Mouse (Mus musculus): ENCODE data around the gene S100a2. TPM values are rescaled to one million over a fixed set of nuclear protein-coding genes. Genes with fewer than 3 reads are reported as not detected.

The S100a2 gene
- polyA plus RNA-seq, 1 experiment from 2014 or later = not detected

GRCm38 (mm10) chr3:90600036-90600435, 10.0 kb downstream of the S100a2 start:
- peaks cover 22% of the 10 kb centered on the region for H3K4me1 ChIP-seq
- no peak for DNase-seq (ENCODE audit: extremely low spot score, low spot score)
- WGBS = 88% methylated on average over 6 of the region's 6 CpGs
- H3K27me3 ChIP-seq (ENCODE audit: poor library complexity, severe bottlenecking) = no peaks in the 10 kb centered on the region
- H3K36me3 ChIP-seq (replicated peaks) = no peaks in the 10 kb centered on the region
- no peak overlapping the region for H3K4me3 ChIP-seq
- H3K9me3 ChIP-seq = no peaks in the 10 kb centered on the region
- H3K27ac ChIP-seq = no peak overlapping the region

- Histone ChIP-seq H3K9me3 (no peaks in the 10 kb centered on the region), H3K36me3 (replicated peaks) (no peaks in the 10 kb centered on the region), H3K4me3 (no peak overlapping the region), H3K27ac (no peak overlapping the region), H3K4me1 (peaks cover 25% of the 10 kb centered on the region), H3K27me3 (ENCODE audit: poor library complexity, severe bottlenecking) (no peaks in the 10 kb centered on the region)
- 83% methylated on average over 8 of the region's 8 CpGs for WGBS
- no peak for DNase-seq (ENCODE audit: extremely low spot score, low spot score)
These were observed 10.6 kb downstream of the S100a2 start for GRCm38 (mm10) chr3:90600458-90601195.

- Histone ChIP-seq H3K4me1 (peaks cover 31% of the 10 kb centered on the region), H3K4me3 (no peak within 1 kb of the TSS), H3K9me3 (no peaks in the 10 kb centered on the region), H3K27me3 (ENCODE audit: poor library complexity, severe bottlenecking) (no peaks in the 10 kb centered on the region), H3K36me3 (replicated peaks) (no peaks in the 10 kb centered on the region), H3K27ac (no peak within 1 kb of the TSS)
- 85% methylated on average over 11 of the region's 11 CpGs for WGBS
- no peak for DNase-seq (ENCODE audit: extremely low spot score, low spot score)
These were observed 11.6 kb downstream of the S100a2 start, which contains the start of gene Gm42674 for GRCm38 (mm10) chr3:90601486-90602110. Gm42674 (plus strand) TSS chr3:90601904.

GRCm38 (mm10) chr3:90603623-90604022, 13.6 kb downstream of the S100a2 start, which contains the start of gene S100a4:
S100a4 (plus strand) TSS chr3:90603771.
- Histone ChIP-seq H3K4me3 (no peak within 1 kb of the TSS), H3K4me1 (peaks cover 24% of the 10 kb centered on the region), H3K27me3 (ENCODE audit: poor library complexity, severe bottlenecking) (no peaks in the 10 kb centered on the region), H3K9me3 (no peaks in the 10 kb centered on the region), H3K36me3 (replicated peaks) (no peaks in the 10 kb centered on the region), H3K27ac (peak within 1 kb of the TSS; percentile 62)
- no peak for DNase-seq (ENCODE audit: extremely low spot score, low spot score)
- 61% methylated on average over 3 of the region's 3 CpGs for WGBS

GRCm38 (mm10) chr3:90604416-90604815, 14.4 kb downstream of the S100a2 start:
- no peak for DNase-seq (ENCODE audit: extremely low spot score, low spot score)
- Histone ChIP-seq H3K27ac (peak overlapping the region; percentile 62), H3K27me3 (ENCODE audit: poor library complexity, severe bottlenecking) (no peaks in the 10 kb centered on the region), H3K4me3 (no peak overlapping the region), H3K9me3 (no peaks in the 10 kb centered on the region), H3K4me1 (peaks cover 24% of the 10 kb centered on the region), H3K36me3 (replicated peaks) (no peaks in the 10 kb centered on the region)
- 83% methylated on average over 4 of the region's 4 CpGs for WGBS

GRCm38 (mm10) chr3:90605049-90605448, 15.0 kb downstream of the S100a2 start:
- H3K9me3 ChIP-seq = no peaks in the 10 kb centered on the region
- no peak for DNase-seq (ENCODE audit: extremely low spot score, low spot score)
- H3K36me3 ChIP-seq (replicated peaks) = no peaks in the 10 kb centered on the region
- peaks cover 24% of the 10 kb centered on the region for H3K4me1 ChIP-seq
- 87% methylated on average over 3 of the region's 3 CpGs for WGBS
- H3K27me3 ChIP-seq (ENCODE audit: poor library complexity, severe bottlenecking) = no peaks in the 10 kb centered on the region
- H3K27ac ChIP-seq = peak overlapping the region; percentile 62; the same call in 1 of the 2 replicates
- H3K4me3 ChIP-seq = no peak overlapping the region

GRCm38 (mm10) chr3:90605736-90606135, 15.7 kb downstream of the S100a2 start:
- peak overlapping the region; percentile 56 for H3K27ac ChIP-seq

GRCm38 (mm10) chr3:90606185-90606584, 16.1 kb downstream of the S100a2 start:
- 91% methylated on average over 6 of the region's 6 CpGs for WGBS
- Histone ChIP-seq H3K4me3 (no peak overlapping the region), H3K9me3 (no peaks in the 10 kb centered on the region), H3K27me3 (ENCODE audit: poor library complexity, severe bottlenecking) (no peaks in the 10 kb centered on the region), H3K36me3 (replicated peaks) (no peaks in the 10 kb centered on the region), H3K27ac (peak overlapping the region; percentile 56), H3K4me1 (peaks cover 24% of the 10 kb centered on the region)
- DNase-seq (ENCODE audit: extremely low spot score, low spot score) = peak; percentile 49

More at GRCm38 (mm10) chr3:90605736-90606135, 15.7 kb downstream of the S100a2 start:
- no peaks in the 10 kb centered on the region for H3K9me3 ChIP-seq
- peaks cover 24% of the 10 kb centered on the region for H3K4me1 ChIP-seq
- H3K27me3 ChIP-seq (ENCODE audit: poor library complexity, severe bottlenecking) = no peaks in the 10 kb centered on the region
- no peaks in the 10 kb centered on the region for H3K36me3 ChIP-seq (replicated peaks)
- no peak overlapping the region for H3K4me3 ChIP-seq
- DNase-seq (ENCODE audit: extremely low spot score, low spot score) = no peak
- 69% methylated on average over 2 of the region's 2 CpGs for WGBS

GRCm38 (mm10) chr3:90607361-90607760, 17.3 kb downstream of the S100a2 start:
- WGBS = 82% methylated on average over 3 of the region's 3 CpGs

GRCm38 (mm10) chr3:90608223-90608622, 18.2 kb downstream of the S100a2 start, which contains the start of gene S100a5:
S100a5 (plus strand) TSS chr3:90608523.
- no peak for DNase-seq (ENCODE audit: extremely low spot score, low spot score)
- Histone ChIP-seq H3K36me3 (replicated peaks) (no peaks in the 10 kb centered on the region), H3K4me3 (no peak within 1 kb of the TSS), H3K4me1 (peaks cover 30% of the 10 kb centered on the region), H3K27ac (no peak within 1 kb of the TSS), H3K9me3 (no peaks in the 10 kb centered on the region), H3K27me3 (ENCODE audit: poor library complexity, severe bottlenecking) (peaks cover 2% of the 10 kb centered on the region)
- WGBS = 73% methylated on average over 3 of the region's 3 CpGs

More at GRCm38 (mm10) chr3:90607361-90607760, 17.3 kb downstream of the S100a2 start:
- Histone ChIP-seq H3K27me3 (ENCODE audit: poor library complexity, severe bottlenecking) (no peaks in the 10 kb centered on the region), H3K4me1 (peaks cover 24% of the 10 kb centered on the region), H3K9me3 (no peaks in the 10 kb centered on the region), H3K4me3 (no peak overlapping the region), H3K27ac (no peak overlapping the region), H3K36me3 (replicated peaks) (no peaks in the 10 kb centered on the region)
- DNase-seq (ENCODE audit: extremely low spot score, low spot score) = no peak

GRCm38 (mm10) chr3:90609102-90609501, 19.1 kb downstream of the S100a2 start:
- Histone ChIP-seq H3K27me3 (ENCODE audit: poor library complexity, severe bottlenecking) (peaks cover 11% of the 10 kb centered on the region), H3K27ac (no peak overlapping the region), H3K9me3 (no peaks in the 10 kb centered on the region), H3K36me3 (replicated peaks) (no peaks in the 10 kb centered on the region), H3K4me1 (peaks cover 32% of the 10 kb centered on the region), H3K4me3 (no peak overlapping the region)
- no peak for DNase-seq (ENCODE audit: extremely low spot score, low spot score)

GRCm38 (mm10) chr3:90611494-90611893, 21.4 kb downstream of the S100a2 start:
- H3K4me1 ChIP-seq = peaks cover 14% of the 10 kb centered on the region
- WGBS = 82% methylated on average over 3 of the region's 3 CpGs

GRCm38 (mm10) chr3:90612061-90612460, 22.0 kb downstream of the S100a2 start:
- Histone ChIP-seq H3K4me3 (no peak overlapping the region), H3K27ac (no peak overlapping the region), H3K4me1 (peaks cover 14% of the 10 kb centered on the region), H3K36me3 (replicated peaks) (no peaks in the 10 kb centered on the region), H3K27me3 (ENCODE audit: poor library complexity, severe bottlenecking) (peaks cover 17% of the 10 kb centered on the region), H3K9me3 (no peaks in the 10 kb centered on the region)
- DNase-seq (ENCODE audit: extremely low spot score, low spot score) = no peak
- whole genome bisulfite sequencing = 58% methylated on average over 4 of the region's 4 CpGs

More at GRCm38 (mm10) chr3:90611494-90611893, 21.4 kb downstream of the S100a2 start:
- DNase-seq (ENCODE audit: extremely low spot score, low spot score) = no peak
- no peaks in the 10 kb centered on the region for H3K36me3 ChIP-seq (replicated peaks)
- peaks cover 17% of the 10 kb centered on the region for H3K27me3 ChIP-seq (ENCODE audit: poor library complexity, severe bottlenecking)
- no peak overlapping the region for H3K4me3 ChIP-seq
- H3K27ac ChIP-seq = no peak overlapping the region
- H3K9me3 ChIP-seq = no peaks in the 10 kb centered on the region
